Mouse (Mus musculus) adipocyte (in vitro differentiated cells): ENCODE results near the gene Nol12.

Experiments used
- DNase-seq: peaks from one replicate; pipeline ENCODE4 v3.0.0-alpha.2; 2016; ENCODE audit warnings: low spot score

Gene Nol12

GRCm38 (mm10) chr15:78948152-78948725, 13.5 kb downstream of the Nol12 start:
- no peak for DNase-seq

GRCm38 (mm10) chr15:78948883-78949282, 14.2 kb downstream of the Nol12 start:
- DNase-seq = no peak

- no peak for DNase-seq
These were observed 20.9 kb downstream of the Nol12 start for GRCm38 (mm10) chr15:78955663-78956062.

DNA sequence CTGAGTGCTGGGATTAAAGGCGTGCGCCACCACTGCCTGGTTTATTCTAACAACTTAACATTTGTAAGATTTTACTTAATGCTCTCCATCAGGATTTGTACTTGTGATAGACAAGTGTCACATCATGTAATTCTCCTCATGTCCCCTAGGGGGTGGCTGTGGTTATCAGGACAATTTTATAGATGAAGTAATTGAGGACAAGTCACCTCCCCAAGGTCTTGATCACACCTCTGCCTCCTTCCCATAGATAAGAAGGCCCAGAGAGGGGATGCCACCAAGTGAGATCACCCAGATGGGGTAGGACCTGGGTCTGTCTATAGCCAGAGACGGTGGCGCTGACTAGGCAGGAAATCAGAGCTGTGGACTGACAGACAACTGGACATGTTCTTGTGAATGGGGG, 21.6 kb downstream of the Nol12 start:
- peak; percentile 37 for DNase-seq

GRCm38 (mm10) chr15:78957021-78957420, 22.3 kb downstream of the Nol12 start:
- DNase-seq = no peak

GRCm38 (mm10) chr15:78959537-78959936, 24.8 kb downstream of the Nol12 start:
- no peak for DNase-seq

DNA sequence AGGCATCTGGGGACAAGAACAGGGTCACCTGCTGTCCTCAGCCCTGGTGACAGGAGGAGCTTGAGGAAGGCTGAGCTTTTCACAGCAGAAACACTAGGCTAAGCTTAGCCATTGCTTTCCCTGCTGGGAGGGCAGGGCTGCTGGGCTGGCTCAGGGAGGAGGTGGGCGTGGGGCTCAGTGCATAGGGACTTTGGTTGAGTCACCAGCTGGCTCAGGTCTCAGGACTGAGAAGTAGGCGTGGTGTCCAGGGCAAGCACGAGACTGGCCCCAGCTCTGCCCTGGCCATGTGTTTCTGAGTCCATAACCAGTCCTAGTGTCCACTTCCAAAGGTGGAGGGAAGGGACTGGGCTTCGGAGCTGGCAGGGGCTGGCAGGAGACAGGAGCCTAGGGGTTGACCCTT, 25.4 kb downstream of the Nol12 start:
- peak; percentile 83 for DNase-seq

GRCm38 (mm10) chr15:78962885-78963284, 28.2 kb downstream of the Nol12 start:
- peak; percentile 75 for DNase-seq

DNA sequence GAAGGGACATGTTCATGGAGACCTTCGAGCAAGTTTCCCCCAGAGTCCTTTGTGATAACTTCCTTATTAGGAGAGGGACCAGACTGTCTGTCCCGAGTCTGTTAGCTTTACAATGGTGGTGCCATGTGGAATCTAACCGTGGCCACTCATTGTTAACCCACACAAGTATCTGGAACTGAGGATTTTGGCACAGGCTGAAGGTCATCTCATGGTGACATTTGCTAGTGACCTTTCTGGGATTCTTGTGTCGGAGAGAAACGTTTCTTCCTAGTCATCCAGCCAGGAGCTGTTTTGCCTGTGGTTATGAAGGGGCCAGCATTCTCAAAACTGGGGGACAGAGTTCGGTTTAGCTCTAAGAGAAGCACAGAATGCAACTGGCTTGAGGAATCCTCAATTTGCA, 36.9 kb downstream of the Nol12 start:
- DNase-seq = no peak

DNA sequence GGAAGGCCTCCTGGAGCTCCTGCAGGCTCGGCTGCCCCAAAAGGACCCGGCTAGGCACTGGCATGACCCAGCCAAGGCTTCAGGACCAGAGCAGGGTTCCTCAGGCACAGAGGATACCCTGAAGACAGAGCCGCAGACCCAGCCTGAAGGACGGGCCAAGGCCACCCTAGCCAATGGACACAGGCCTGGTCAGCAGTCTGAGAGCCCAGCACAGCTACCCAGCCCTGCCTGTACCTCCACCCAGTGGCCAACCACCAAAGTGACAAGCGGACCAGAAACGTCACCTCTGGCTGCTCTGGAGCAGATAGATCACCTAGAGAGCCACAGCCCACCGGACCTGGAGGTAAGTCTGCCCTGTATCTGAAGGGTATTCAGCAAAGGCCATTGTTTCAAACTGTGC, 39.2 kb downstream of the Nol12 start:
- DNase-seq = peak; percentile 62

GRCm38 (mm10) chr15:78977676-78978159, 43.0 kb downstream of the Nol12 start:
- DNase-seq = no peak

GRCm38 (mm10) chr15:78978875-78979274, 44.1 kb downstream of the Nol12 start:
- peak; percentile 97 for DNase-seq

GRCm38 (mm10) chr15:78980084-78980483, 45.4 kb downstream of the Nol12 start:
- no peak for DNase-seq

- peak; percentile 89 for DNase-seq
These were observed 48.1 kb downstream of the Nol12 start for GRCm38 (mm10) chr15:78982658-78983435.

DNA sequence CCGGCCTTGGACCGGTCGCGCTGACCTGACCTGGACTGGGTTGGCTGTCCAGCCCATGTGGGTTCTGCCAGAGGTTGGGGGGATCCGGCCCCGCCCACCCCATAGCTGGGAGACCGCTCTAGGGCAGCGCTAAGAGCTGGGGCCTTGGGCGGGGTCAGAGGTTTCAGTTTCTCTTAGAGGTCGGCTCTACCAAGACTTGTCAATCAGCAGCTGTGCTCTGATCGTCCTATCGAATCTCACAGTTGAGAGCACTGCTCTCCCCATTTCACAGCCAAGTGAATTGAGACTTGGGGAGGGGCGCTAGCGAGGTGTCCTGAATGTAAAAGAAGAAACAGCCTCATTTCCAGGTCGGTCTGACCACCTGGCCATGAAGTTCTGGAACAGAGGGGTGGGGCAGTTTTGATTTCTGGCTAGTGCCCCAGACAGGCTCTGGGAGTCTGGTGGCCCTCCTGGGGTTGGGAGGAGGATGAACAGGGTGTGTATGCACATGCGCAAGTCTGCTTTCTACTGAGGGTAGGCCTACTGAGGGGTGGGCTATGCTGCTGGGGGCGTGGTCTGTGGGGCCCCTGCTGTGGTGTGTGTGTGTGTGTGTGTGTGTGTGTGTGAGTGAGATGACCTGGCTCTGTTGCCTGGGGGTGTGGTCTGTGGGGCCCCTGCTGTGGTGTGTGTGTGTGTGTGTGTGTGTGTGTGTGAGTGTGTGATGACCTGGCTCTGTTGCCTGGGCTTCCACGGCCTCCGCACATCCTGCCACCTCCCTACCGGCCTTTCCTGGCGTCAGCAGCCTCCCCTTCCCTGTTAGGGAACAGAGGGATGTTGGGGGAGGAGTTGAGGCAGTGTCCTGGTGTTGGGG, 48.9 kb downstream of the Nol12 start:
- DNase-seq = peak; percentile 45

DNA sequence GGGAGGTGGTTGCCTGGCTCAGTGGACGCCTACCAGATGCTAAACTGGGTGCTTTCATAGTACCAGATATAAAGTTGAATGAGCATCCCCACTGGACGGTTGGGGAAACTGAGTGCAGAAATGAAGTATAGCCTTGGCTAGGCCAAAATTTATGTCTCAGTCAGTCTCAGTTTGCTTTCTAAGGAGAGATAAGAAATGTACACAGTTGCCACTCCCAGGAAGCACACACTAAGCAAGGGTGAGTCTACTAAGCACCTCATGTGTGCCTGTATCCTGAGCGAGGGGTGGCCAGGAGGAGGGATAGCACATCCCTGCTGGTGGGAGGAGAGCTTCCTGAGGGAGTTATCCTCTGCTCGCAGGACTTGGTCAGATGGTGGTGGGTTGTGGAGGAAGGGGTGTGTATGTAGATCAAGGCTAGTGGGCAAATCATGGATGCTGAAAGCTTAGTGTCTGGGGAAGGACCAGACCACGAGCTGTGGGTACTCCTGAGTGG, 49.6 kb downstream of the Nol12 start:
- no peak for DNase-seq

DNA sequence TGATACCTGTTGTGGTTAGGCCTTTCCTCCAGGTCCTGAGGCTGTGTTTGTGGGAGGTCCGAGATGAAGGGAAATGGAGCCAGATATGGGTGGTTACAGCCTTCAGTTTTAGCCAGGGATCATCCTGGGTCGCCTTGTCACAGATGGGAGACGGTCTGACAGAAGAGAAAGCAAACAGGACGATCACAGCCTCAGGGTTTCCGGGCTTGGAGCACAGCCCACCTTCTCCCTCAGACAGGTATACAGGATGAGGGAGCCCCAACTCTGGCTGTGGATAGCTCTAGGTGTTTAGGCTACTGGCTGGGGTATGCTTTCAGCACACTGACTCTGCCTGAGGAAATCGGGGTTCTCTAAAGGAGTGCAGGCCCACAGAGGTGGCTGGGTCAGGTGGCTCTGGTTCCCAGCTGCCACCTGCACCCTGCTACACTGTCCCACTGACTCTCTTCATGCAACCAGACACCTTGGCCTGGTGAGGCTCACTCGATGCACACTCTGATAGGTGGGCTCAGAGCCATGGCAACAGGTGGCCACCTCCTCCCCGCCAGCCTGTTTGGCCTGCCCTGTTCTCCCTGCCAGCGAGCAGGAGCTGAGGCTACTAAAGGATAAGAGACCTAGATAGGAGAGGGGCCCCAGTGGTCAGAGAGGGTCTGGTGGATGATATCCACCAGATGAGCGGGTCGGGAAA, 51.9 kb downstream of the Nol12 start:
- DNase-seq = no peak

GRCm38 (mm10) chr15:78988499-78988971, 53.8 kb downstream of the Nol12 start:
- peak; percentile 76 for DNase-seq

GRCm38 (mm10) chr15:78989152-78990092, 54.7 kb downstream of the Nol12 start:
- DNase-seq = no peak

DNA sequence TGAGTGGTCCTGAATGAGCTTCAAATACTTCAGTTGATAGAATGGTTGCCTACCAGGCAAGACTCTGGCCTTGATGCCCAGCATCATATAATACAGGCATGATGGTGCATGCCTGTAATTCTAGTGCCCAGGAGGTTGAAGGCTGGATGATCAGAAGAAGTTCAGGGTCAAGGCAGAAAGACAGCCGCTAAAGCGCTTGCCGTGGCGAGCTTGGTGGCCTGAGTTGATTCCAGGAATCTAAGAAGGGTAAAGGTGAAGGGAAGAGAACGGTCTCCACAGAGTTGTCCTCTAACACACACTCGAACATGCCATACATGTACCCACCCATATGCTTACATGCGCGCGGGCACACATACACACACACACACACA, 55.3 kb downstream of the Nol12 start:
- no peak for DNase-seq
